Mouse (Mus musculus) heart, postnatal 14 days (tissue): ENCODE results near the gene Islr. TPM values are rescaled to one million over a fixed set of nuclear protein-coding genes. Genes with fewer than 3 reads are reported as not detected.

Experiments used
- DNase-seq, 2 experiments: peaks; one replicate each; pipeline ENCODE4 v3.0.0; 2021 to 2022
- intact Hi-C: fragments of 180-260 bp; cut with DNase I; formaldehyde crosslinking; loops from one replicate; pipeline ENCODE4 v1.15.1; 2025
- microRNA-seq, 2 experiments: library from miRNA; unstranded; fragments of <30 nt; microRNA quantifications; one replicate each; pipeline ENCODE4 v1.2.0; 2021 to 2022
- total RNA-seq, 2 experiments: library from RNA; stranded (reverse); gene quantifications; 2 replicates each; pipeline ENCODE4 v1.2.3; 2021

The Islr gene
- total RNA-seq, 2 experiments from 2014 or later: 44.0 to 44.6 TPM

- intact Hi-C loops: no loop called here
- no peak for DNase-seq
Measured at GRCm38 (mm10) chr9:58125085-58125484, 79.0 kb downstream of the Islr start.

- DNase-seq: no peak
- intact Hi-C loops: no loop called here
Measured at GRCm38 (mm10) chr9:58118671-58119070, 85.4 kb downstream of the Islr start, which contains the start of gene Ccdc33. Ccdc33 (minus strand) TSS chr9:58118823.

GRCm38 (mm10) chr9:58116024-58116651 is 88.0 kb downstream of the Islr start:
- intact Hi-C loops: no loop called here
- no peak for DNase-seq

- no peak for DNase-seq
- intact Hi-C loops: no loop called here
Measured at GRCm38 (mm10) chr9:58115297-58115925, 88.7 kb downstream of the Islr start.

- DNase-seq: no peak
- intact Hi-C loops: no loop called here
Measured at GRCm38 (mm10) chr9:58114019-58114418, 90.1 kb downstream of the Islr start.

- DNase-seq: no peak
- intact Hi-C loops: no loop called here
Measured at GRCm38 (mm10) chr9:58113279-58113884, 90.7 kb downstream of the Islr start.

GRCm38 (mm10) chr9:58112866-58113278 is 91.2 kb downstream of the Islr start:
- DNase-seq: no peak
- intact Hi-C loops: no loop called here

- intact Hi-C loops: no loop called here
- DNase-seq: no peak
Measured at GRCm38 (mm10) chr9:58112321-58112751, 91.8 kb downstream of the Islr start.

GRCm38 (mm10) chr9:58111431-58111830 is 92.7 kb downstream of the Islr start:
- intact Hi-C loops: no loop called here
- DNase-seq: no peak

GRCm38 (mm10) chr9:58110787-58111186 is 93.3 kb downstream of the Islr start:
- intact Hi-C loops: no loop called here

GRCm38 (mm10) chr9:58107494-58107893 is 96.6 kb downstream of the Islr start:
- intact Hi-C loops: no loop called here
- DNase-seq: peak in 1 of 2 experiments; percentile 20

More at GRCm38 (mm10) chr9:58110787-58111186, 93.3 kb downstream of the Islr start:
- no peak for DNase-seq

Small RNA genes lying within 50 kb of the gene (microRNA-seq; reads per million reads assigned to microRNA genes)
- gene Mir6385: 0 reads per million in 2 experiments

Other genes with a start within 250 kb of the Islr start
- under 1 TPM; 0.17 to 0.63 TPM for gene Cyp11a1, start 197.9 kb downstream of the Islr start, total RNA-seq
- gene Stra6, start 140.5 kb downstream of the Islr start, total RNA-seq: under 1 TPM; 0.32 to 0.76 TPM
- gene Ccdc33, start 85.5 kb downstream of the Islr start, total RNA-seq: under 1 TPM in 1 of 2 experiments, not detected in 1; 0.53 TPM
- 1 to 10 TPM; 3.0 to 3.3 TPM for gene Islr2, start within 50 bp of the Islr start, total RNA-seq
- gene Pml, start 45.5 kb upstream of the Islr start, total RNA-seq: 10 to 100 TPM; 10.9 to 11.9 TPM
- gene Stoml1, start 48.9 kb upstream of the Islr start, total RNA-seq: 10 to 100 TPM; 12.7 to 12.9 TPM
- 10 to 100 TPM; 50.5 to 53.2 TPM for gene Loxl1, start 108.9 kb upstream of the Islr start, total RNA-seq
- gene Tbc1d21, start 166.1 kb upstream of the Islr start, total RNA-seq: not detected